Mouse (Mus musculus): ENCODE measurements around the gene Chpf2. TPM values are rescaled to one million over a fixed set of nuclear protein-coding genes. Genes with fewer than 3 reads are reported as not detected.

Chpf2 gene
- 24.2 TPM for polyA plus RNA-seq (2017; shearing (Covaris generic))

GRCm38 (mm10) chr5:24586547-24587199 is at the start of gene Chpf2:
Gene Chpf2 (plus strand): TSS chr5:24586741.

GRCm38 (mm10) chr5:24540387-24541143 is 46.0 kb upstream of the Chpf2 start, which contains the start of gene Asb10:
Gene Asb10 (minus strand): TSS chr5:24540978.

GRCm38 (mm10) chr5:24556709-24557108 is 29.8 kb upstream of the Chpf2 start, which contains the start of gene 4931409K22Rik:
Gene 4931409K22Rik (minus strand): TSS chr5:24556809.

GRCm38 (mm10) chr5:24577183-24577929 is 9.2 kb upstream of the Chpf2 start, which contains the start of gene Abcf2:
Gene Abcf2 (minus strand): TSS chr5:24577467.

GRCm38 (mm10) chr5:24623986-24624821 is 37.7 kb downstream of the Chpf2 start, which contains the start of gene Smarcd3:
Gene Smarcd3 (minus strand): TSS chr5:24624411.

Other genes with a start within 250 kb of the Chpf2 start
- gene Kcnh2, start 235.1 kb upstream of the Chpf2 start, polyA plus RNA-seq (2017; shearing (Covaris generic)): not detected
- gene Nos3, start 221.9 kb upstream of the Chpf2 start, polyA plus RNA-seq (2017; shearing (Covaris generic)): 0.12 TPM
- gene Atg9b, start 194.6 kb upstream of the Chpf2 start, polyA plus RNA-seq (2017; shearing (Covaris generic)): not detected
- 11.6 TPM for gene Abcb8, start 193.1 kb upstream of the Chpf2 start, polyA plus RNA-seq (2017; shearing (Covaris generic))
- gene Asic3, start 173.3 kb upstream of the Chpf2 start, polyA plus RNA-seq (2017; shearing (Covaris generic)): not detected
- 55.1 TPM for gene Cdk5, start 163.2 kb upstream of the Chpf2 start, polyA plus RNA-seq (2017; shearing (Covaris generic))
- 28.7 TPM for gene Slc4a2, start 162.9 kb upstream of the Chpf2 start, polyA plus RNA-seq (2017; shearing (Covaris generic))
- gene Fastk, start 141.5 kb upstream of the Chpf2 start, polyA plus RNA-seq (2017; shearing (Covaris generic)): 92.8 TPM
- 53.9 TPM for gene Tmub1, start 138.9 kb upstream of the Chpf2 start, polyA plus RNA-seq (2017; shearing (Covaris generic))
- 85.3 TPM for gene Agap3, start 134.6 kb upstream of the Chpf2 start, polyA plus RNA-seq (2017; shearing (Covaris generic))
- not detected for gene Gbx1, start 59.5 kb upstream of the Chpf2 start, polyA plus RNA-seq (2017; shearing (Covaris generic))
- gene Asb10, start 45.8 kb upstream of the Chpf2 start, polyA plus RNA-seq (2017; shearing (Covaris generic)): not detected
- not detected for gene 4931409K22Rik, start 29.9 kb upstream of the Chpf2 start, polyA plus RNA-seq (2017; shearing (Covaris generic))
- gene Abcf2, start 9.3 kb upstream of the Chpf2 start, polyA plus RNA-seq (2017; shearing (Covaris generic)): 58.7 TPM
- 0.83 TPM for gene Smarcd3, start 37.7 kb downstream of the Chpf2 start, polyA plus RNA-seq (2017; shearing (Covaris generic))
- gene Nub1, start 98.8 kb downstream of the Chpf2 start, polyA plus RNA-seq (2017; shearing (Covaris generic)): 103 TPM
- not detected for gene Wdr86, start 144.0 kb downstream of the Chpf2 start, polyA plus RNA-seq (2017; shearing (Covaris generic))
- gene Crygn, start 171.3 kb downstream of the Chpf2 start, polyA plus RNA-seq (2017; shearing (Covaris generic)): not detected

All from effector memory CD4-positive, alpha-beta T cell, adult 7 months (primary cell).